7 mouse cellular contexts compared by ENCODE assay signal in genomic region chr7:31207563-31208236, GRCm38 (mm10). TPM values are rescaled to one million over a fixed set of nuclear protein-coding genes. Genes with fewer than 3 reads are reported as not detected.
DNase-seq lines count a peak whose midpoint lies in the region; ATAC-seq and TF ChIP-seq lines count a peak whose summit lies in the region.

No protein-coding gene starts in this region.

- no peak overlapping the region for H3K27ac ChIP-seq in lung, postnatal 0 days (ENCODE audit: low read length)
- H3K27ac ChIP-seq in forebrain, embryonic 15.5 days (replicated peaks) = no peak overlapping the region
- H3K27ac ChIP-seq in limb, embryonic 15.5 days = no peak overlapping the region
- no peak overlapping the region for H3K27ac ChIP-seq in stomach, embryonic 15.5 days

- peak overlapping the region; percentile 66; the same call in 1 of the 2 replicates for H3K4me2 ChIP-seq in lung, postnatal 0 days (replicated peaks; ENCODE audit: low read depth, low read length)
- H3K4me2 ChIP-seq in forebrain, embryonic 15.5 days (replicated peaks) = peak overlapping the region; percentile 65; the same call in 1 of the 2 replicates
- peak overlapping the region; percentile 75 for H3K4me2 ChIP-seq in limb, embryonic 15.5 days
- H3K4me2 ChIP-seq in stomach, embryonic 15.5 days = peak overlapping the region; percentile 58

- TF ChIP-seq CTCF in lung, postnatal 0 days (IDR thresholded peaks at IDR 0.05) = no peak

- no peaks in the 10 kb centered on the region for H3K4me1 ChIP-seq in lung, postnatal 0 days (ENCODE audit: insufficient read depth, low read depth, low read length)
- peaks cover 10% of the 10 kb centered on the region for H3K4me1 ChIP-seq in forebrain, embryonic 15.5 days
- peaks cover 8% of the 10 kb centered on the region for H3K4me1 ChIP-seq in limb, embryonic 15.5 days
- 0 out of 2 replicates have a peak, but pooled peaks cover 7% of the 10 kb centered on the region for H3K4me1 ChIP-seq in stomach, embryonic 15.5 days

- H3K27me3 ChIP-seq in lung, postnatal 0 days (replicated peaks; ENCODE audit: insufficient read depth, low read length) = no peaks in the 10 kb centered on the region
- H3K27me3 ChIP-seq in forebrain, embryonic 15.5 days = no peaks in the 10 kb centered on the region
- no peaks in the 10 kb centered on the region for H3K27me3 ChIP-seq in limb, embryonic 15.5 days
- H3K27me3 ChIP-seq in stomach, embryonic 15.5 days (replicated peaks) = no peaks in the 10 kb centered on the region

- DNase-seq in lung, postnatal 0 days (ENCODE audit: low spot score) = no peak
- no peak for DNase-seq in lung, postnatal 25 days (ENCODE audit: low spot score)
- no peak for DNase-seq in frontal cortex, postnatal 25 days (ENCODE audit: low spot score in 2 of 2)
- no peak for DNase-seq in yolk sac, embryonic 10.5 days (ENCODE audit: low spot score)

- no peak overlapping the region for H3K9ac ChIP-seq in lung, postnatal 0 days (replicated peaks; ENCODE audit: low read depth)
- no peak overlapping the region for H3K9ac ChIP-seq in forebrain, embryonic 15.5 days (replicated peaks)
- no peak overlapping the region for H3K9ac ChIP-seq in limb, embryonic 15.5 days
- no peak overlapping the region for H3K9ac ChIP-seq in stomach, embryonic 15.5 days

- H3K36me3 ChIP-seq in lung, postnatal 0 days (ENCODE audit: insufficient read depth, low read length) = no peaks in the 10 kb centered on the region
- H3K36me3 ChIP-seq in forebrain, embryonic 15.5 days = no peaks in the 10 kb centered on the region
- peaks cover 18% of the 10 kb centered on the region for H3K36me3 ChIP-seq in limb, embryonic 15.5 days
- no peaks in the 10 kb centered on the region; the same call in 1 of the 2 replicates for H3K36me3 ChIP-seq in stomach, embryonic 15.5 days

- H3K9me3 ChIP-seq in lung, postnatal 0 days (ENCODE audit: low read length) = no peaks in the 10 kb centered on the region
- H3K9me3 ChIP-seq in forebrain, embryonic 15.5 days = no peaks in the 10 kb centered on the region
- H3K9me3 ChIP-seq in limb, embryonic 15.5 days = no peaks in the 10 kb centered on the region
- no peaks in the 10 kb centered on the region for H3K9me3 ChIP-seq in stomach, embryonic 15.5 days

- TF ChIP-seq EP300 in lung, postnatal 0 days (IDR thresholded peaks at IDR 0.05) = no peak

- H3K4me3 ChIP-seq in lung, postnatal 0 days (ENCODE audit: low read depth, low read length) = peak overlapping the region; percentile 63
- peak overlapping the region; percentile 58 for H3K4me3 ChIP-seq in forebrain, embryonic 15.5 days
- peak overlapping the region; percentile 66 for H3K4me3 ChIP-seq in limb, embryonic 15.5 days
- peak overlapping the region; percentile 69 for H3K4me3 ChIP-seq in stomach, embryonic 15.5 days (replicated peaks)

- 67% methylated on average over 13 of the region's 13 CpGs for WGBS in lung, postnatal 0 days
- 67% methylated on average over 13 of the region's 13 CpGs for WGBS in forebrain, embryonic 15.5 days
- WGBS in limb, embryonic 15.5 days = 71% methylated on average over 13 of the region's 13 CpGs
- WGBS in stomach, embryonic 15.5 days = 61% methylated on average over 13 of the region's 13 CpGs

- ATAC-seq in lung, postnatal 0 days = 0 out of 2 replicates have a peak, but pooled peaks have one; percentile 37
- ATAC-seq in forebrain, embryonic 15.5 days (replicated peaks) = peak; percentile 64
- ATAC-seq in limb, embryonic 15.5 days (ENCODE audit: insufficient number of reproducible peaks, low FRiP score, low TSS enrichment, low read depth) = no peak
- ATAC-seq in stomach, embryonic 15.5 days (ENCODE audit: insufficient read depth, low FRiP score, low read depth) = 0 out of 2 replicates have a peak, but pooled peaks have one; percentile 65

RNA-seq across cellular contexts. Expression of gene Gramd1a, which starts 52.0 kb away (rescaled TPM):
- polyA plus RNA-seq in lung, postnatal 0 days (2015; fragmentation: Nextera tagmentation; extraction: Ambion mirVana) = 31.7 and 33.8 TPM in 2 replicates
- 246 TPM in 2 replicates for polyA plus RNA-seq in forebrain, embryonic 15.5 days (2015; fragmentation: Nextera tagmentation; extraction: Ambion mirVana)
- 68.2 and 70.9 TPM in 2 replicates for polyA plus RNA-seq in limb, embryonic 15.5 days (2015; fragmentation: Nextera tagmentation; extraction: Ambion mirVana)
- 52.6 and 54.6 TPM in 2 replicates for polyA plus RNA-seq in stomach, embryonic 15.5 days (2015; fragmentation: Nextera tagmentation; extraction: Ambion mirVana)
